Mouse (Mus musculus): ENCODE results near the gene Mogat2.

DNA sequence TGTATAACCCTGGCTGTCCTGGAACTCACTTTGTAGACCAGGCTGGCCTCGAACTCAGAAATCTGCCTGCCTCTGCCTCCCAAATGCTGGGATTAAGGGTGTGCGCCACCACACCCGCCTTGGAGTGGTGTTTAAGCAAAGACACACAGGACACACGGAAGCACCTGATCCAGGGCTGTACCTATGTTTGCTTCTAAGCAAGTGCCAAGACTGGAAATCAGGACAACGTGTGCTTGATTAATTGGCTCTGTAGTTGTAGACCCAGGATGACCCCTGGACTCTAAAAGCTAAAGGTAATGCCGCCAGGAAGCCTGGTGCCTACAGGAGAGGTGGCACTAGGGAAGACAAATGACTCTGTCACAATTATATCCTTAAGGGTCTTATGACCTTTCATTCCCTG is 67.9 kb downstream of the Mogat2 start:
- TF ChIP-seq CTCF (IDR thresholded peaks at IDR 0.05; ENCODE audit: borderline replicate concordance, insufficient read depth, low read depth, low read length) (no peak), POLR2A (IDR thresholded peaks at IDR 0.05; ENCODE audit: borderline replicate concordance, insufficient read depth, low read length) (no peak)
